Mouse (Mus musculus) 3134 (cell line): ENCODE data around the gene Ccdc18.
"Not testable (repeated sequence)": the region's sequence is repeated elsewhere in the genome, so short reads cannot be mapped to it uniquely, and the experiment has no call there.

ENCODE experiments used
- DNase-seq: peaks from one replicate; pipeline ENCODE4 v3.0.0-alpha.2; 2011; ENCODE audit warnings: low spot score; ENCODE audit not compliant: insufficient read length; ENCODE audit errors: extremely low read depth

The Ccdc18 gene

GRCm38 (mm10) chr5:108250033-108250432 lies 117.4 kb downstream of the Ccdc18 start:
- no peak for DNase-seq

- no peak for DNase-seq
Observed at GRCm38 (mm10) chr5:108255259-108255658, 122.6 kb downstream of the Ccdc18 start.

GRCm38 (mm10) chr5:108262722-108263121 lies 130.0 kb downstream of the Ccdc18 start:
- DNase-seq, result no peak

GRCm38 (mm10) chr5:108263785-108264184 lies 131.1 kb downstream of the Ccdc18 start:
- DNase-seq, result not testable (repeated sequence)

- DNase-seq, result no peak
Observed at GRCm38 (mm10) chr5:108266990-108267389, 134.3 kb downstream of the Ccdc18 start.

GRCm38 (mm10) chr5:108268127-108269062 lies 135.7 kb downstream of the Ccdc18 start, which contains the start of gene Dr1:
Gene Dr1, plus strand, starts transcription at chr5:108268897.
- peak; percentile 94 for DNase-seq

- DNase-seq, result no peak
Observed at GRCm38 (mm10) chr5:108269063-108269810, 136.6 kb downstream of the Ccdc18 start.

GRCm38 (mm10) chr5:108269811-108270151 lies 137.1 kb downstream of the Ccdc18 start:
- no peak for DNase-seq

GRCm38 (mm10) chr5:108270415-108270814 lies 137.7 kb downstream of the Ccdc18 start:
- DNase-seq, result no peak

GRCm38 (mm10) chr5:108271345-108271744 lies 138.7 kb downstream of the Ccdc18 start:
- not testable (repeated sequence) for DNase-seq
